Mouse (Mus musculus): Measurements from ENCODE around the gene Chrnd. TPM values are rescaled to one million over a fixed set of nuclear protein-coding genes. Genes with fewer than 3 reads are reported as not detected.

Gene Chrnd
- not detected for total RNA-seq (2023)

GRCm38 (mm10) chr1:87190429-87190828, at the start of gene Chrnd:
Chrnd (plus strand) TSS chr1:87190607.

GRCm38 (mm10) chr1:87156199-87156587, 34.2 kb upstream of the Chrnd start, which contains the start of gene Ecel1:
Ecel1 (minus strand) TSS chr1:87156521.

GRCm38 (mm10) chr1:87183013-87183412, 7.4 kb upstream of the Chrnd start, which contains the start of gene Prss56:
Prss56 (plus strand) TSS chr1:87183313.

GRCm38 (mm10) chr1:87204465-87204864, 14.1 kb downstream of the Chrnd start, which contains the start of gene Chrng:
Chrng (plus strand) TSS chr1:87204657.

GRCm38 (mm10) chr1:87213735-87214704, 23.6 kb downstream of the Chrnd start, which contains the start of gene Eif4e2:
Eif4e2 (plus strand) TSS chr1:87213914.

Other genes with a start within 250 kb of the Chrnd start
- gene Alppl2, start 100.7 kb upstream of the Chrnd start, total RNA-seq (2023) = not detected
- not detected for gene Alpi, start 89.0 kb upstream of the Chrnd start, total RNA-seq (2023)
- not detected for gene Akp3, start 65.6 kb upstream of the Chrnd start, total RNA-seq (2023)
- not detected for gene Ecel1, start 34.1 kb upstream of the Chrnd start, total RNA-seq (2023)
- not detected for gene Prss56, start 7.3 kb upstream of the Chrnd start, total RNA-seq (2023)
- not detected for gene Chrng, start 14.1 kb downstream of the Chrnd start, total RNA-seq (2023)
- 134 TPM for gene Eif4e2, start 23.3 kb downstream of the Chrnd start, total RNA-seq (2023)
- 0.31 TPM for gene Efhd1, start 73.8 kb downstream of the Chrnd start, total RNA-seq (2023)
- 120 TPM for gene Gigyf2, start 136.4 kb downstream of the Chrnd start, total RNA-seq (2023)
- gene Kcnj13, start 204.1 kb downstream of the Chrnd start, total RNA-seq (2023) = not detected

Measured in CD8-positive naive resting alpha-beta T cell, adult 57 days (primary cell).